Mouse (Mus musculus) layer of hippocampus, adult 9-11 months (tissue): ENCODE measurements at regions not wholly inside any gene's neighbourhood (a gene's known extent, or its start where the extent isn't known, plus 50 kb on each side); places are given as distances from the start of the nearest gene placed in this dataset.
"Not testable (repeated sequence)": the region's sequence is repeated elsewhere in the genome, so short reads cannot be mapped to it uniquely, and the experiment has no call there.

Experiments
- DNase-seq: peaks from one replicate; pipeline ENCODE4 v3.0.0; 2022

GRCm38 (mm10) chr11:14136142-14136541, 462.9 kb upstream of the Pom121l12 start:
- no peak for DNase-seq

DNA sequence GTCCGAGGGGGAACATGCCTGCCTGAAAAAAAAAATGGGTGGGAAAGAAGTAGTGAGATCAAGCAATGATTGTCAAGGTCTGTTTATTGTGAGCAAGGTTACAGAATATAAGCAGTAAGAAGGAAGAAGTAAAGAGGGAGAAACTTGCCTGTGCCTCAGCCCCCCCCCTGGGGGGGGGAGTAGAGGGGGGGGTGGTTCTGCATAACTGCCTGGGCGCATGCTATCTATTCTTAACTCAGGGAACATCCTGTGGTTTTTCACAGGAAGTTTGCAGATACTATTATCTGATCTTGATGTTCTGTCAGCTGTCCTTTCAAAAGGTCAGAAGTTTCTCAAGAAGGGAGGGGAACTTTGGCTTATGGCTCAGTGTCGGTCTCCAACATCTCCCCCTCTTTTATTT, 456.7 kb upstream of the Pom121l12 start:
- not testable (repeated sequence) for DNase-seq

DNA sequence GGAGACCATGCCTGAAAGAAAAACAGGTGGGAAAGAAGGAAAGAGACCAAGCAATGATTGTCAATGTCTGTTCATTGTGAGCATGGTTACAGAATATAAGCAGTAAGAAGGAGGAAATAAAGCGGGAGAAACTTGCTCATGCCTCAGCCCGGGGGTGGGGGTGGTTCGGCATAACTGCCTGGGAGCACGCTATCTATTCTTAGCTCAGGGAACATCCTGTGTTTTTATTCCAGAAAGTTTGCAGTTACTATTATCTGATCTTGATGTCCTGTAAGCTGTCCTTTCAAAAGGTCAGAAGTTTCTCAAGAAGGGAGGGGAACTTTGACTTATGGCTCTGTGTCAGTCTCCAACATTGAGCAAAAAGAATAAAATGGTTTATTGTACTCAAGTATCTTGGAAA, 451.4 kb upstream of the Pom121l12 start:
- no peak for DNase-seq

- no peak for DNase-seq
Measured at GRCm38 (mm10) chr11:14159366-14159765, 439.7 kb upstream of the Pom121l12 start.

DNA sequence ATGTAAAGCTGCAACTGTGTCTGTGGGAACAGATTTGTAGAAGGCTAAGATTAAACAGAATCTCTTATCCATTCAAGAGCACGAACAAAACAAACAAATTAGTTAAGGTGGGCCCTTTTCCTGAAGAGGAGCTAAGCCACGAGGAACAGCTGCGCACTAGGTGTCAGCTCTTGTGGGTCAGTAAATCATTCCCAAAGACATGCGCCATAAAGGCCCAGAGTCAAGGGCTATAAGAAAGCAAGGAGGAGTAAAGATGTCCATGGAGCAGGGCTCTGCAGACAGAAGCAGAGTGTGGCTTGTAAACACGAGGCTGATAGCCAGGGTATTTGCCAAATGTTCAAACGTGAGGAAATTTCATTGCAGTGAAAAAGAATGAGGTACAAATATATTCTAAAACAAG, 429.6 kb upstream of the Pom121l12 start:
- no peak for DNase-seq

DNA sequence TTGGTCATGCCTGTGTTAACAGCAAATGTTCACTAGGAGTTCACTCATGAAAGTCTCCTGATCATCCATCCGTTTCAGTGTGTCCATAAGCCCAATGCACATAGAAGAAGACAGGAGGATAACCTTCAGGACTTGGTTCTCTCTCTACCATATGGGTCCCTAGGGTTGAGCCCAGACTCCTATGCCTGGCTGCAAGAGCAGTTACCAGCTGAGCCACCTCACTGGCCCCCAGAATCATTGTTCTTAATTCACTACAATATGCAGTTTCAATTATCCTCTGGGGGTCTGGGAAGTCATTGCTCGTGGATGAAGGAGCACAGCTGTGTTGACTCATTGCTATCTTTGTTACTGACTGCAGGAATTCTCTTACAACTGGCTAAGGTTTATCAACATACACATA, 424.5 kb upstream of the Pom121l12 start:
- no peak for DNase-seq

DNA sequence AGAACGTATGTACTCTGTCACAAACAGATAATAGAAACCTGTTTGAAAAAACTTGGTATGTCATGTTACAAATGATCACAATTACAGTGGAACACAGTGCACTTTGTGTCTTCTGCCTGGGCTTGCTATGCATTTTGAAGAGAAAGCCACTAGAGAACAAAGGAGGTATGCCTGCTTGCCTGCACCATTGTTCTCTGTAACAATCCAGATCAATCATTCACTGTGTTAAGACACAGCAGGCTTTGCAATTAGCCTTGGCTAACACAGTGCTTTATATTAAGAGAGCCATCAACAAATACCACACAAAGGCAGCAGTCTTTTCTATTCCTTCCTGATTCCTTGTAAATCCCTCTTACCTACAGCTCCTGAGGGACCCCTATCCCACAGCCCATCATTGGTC, 417.1 kb upstream of the Pom121l12 start:
- peak; percentile 32 for DNase-seq

- DNase-seq = no peak
Measured at GRCm38 (mm10) chr11:14182466-14182865, 416.6 kb upstream of the Pom121l12 start.

GRCm38 (mm10) chr11:14183258-14183968, 415.7 kb upstream of the Pom121l12 start:
- DNase-seq = no peak

- no peak for DNase-seq
Measured at GRCm38 (mm10) chr11:14195081-14195480, 404.0 kb upstream of the Pom121l12 start.
